Mouse (Mus musculus): ENCODE results near the gene Epp13.
"Not testable (repeated sequence)": the region's sequence is repeated elsewhere in the genome, so short reads cannot be mapped to it uniquely, and the experiment has no call there.

The Epp13 gene

DNA sequence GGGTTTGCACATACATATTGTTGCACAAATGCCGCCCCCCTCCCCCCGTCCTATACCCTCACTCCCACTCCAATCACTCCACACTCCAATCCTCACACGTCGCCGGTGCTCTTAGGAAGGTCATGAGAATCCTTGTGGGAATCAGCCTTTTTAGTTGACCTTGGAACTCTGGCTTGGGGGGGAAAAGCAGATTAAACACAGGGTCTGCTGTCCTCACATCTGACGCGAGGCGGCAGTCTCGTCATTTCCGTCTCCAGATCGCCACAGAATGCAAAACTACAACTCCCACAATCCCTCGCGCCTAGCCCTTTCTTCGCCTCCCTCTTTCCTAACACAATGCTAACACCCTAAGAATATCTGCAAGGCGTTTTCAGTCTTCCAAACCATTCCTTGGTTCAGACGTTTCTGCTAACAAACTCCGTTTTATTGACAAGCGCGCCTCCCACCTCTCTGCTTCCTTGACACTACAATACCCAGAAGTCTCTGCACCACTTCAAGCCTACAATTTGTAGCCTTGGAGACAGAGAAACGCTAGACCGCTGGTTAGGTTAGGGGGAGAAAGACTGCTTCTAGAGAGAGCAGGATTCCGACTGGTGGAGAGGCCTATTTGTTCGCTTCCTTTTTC is 31.1 kb downstream of the Epp13 start:
- in situ Hi-C loops (cut with MboI; ENCODE audit: unreplicated experiment in 2 of 2), result loop anchor here (5.0 to 10.0 kb wide), 6 partner anchors 41 to 1199 kb away; partner anchors contain the start of genes Zfp787 (in 2 of the 2) and Epn1 (in 1 of the 2)

DNA sequence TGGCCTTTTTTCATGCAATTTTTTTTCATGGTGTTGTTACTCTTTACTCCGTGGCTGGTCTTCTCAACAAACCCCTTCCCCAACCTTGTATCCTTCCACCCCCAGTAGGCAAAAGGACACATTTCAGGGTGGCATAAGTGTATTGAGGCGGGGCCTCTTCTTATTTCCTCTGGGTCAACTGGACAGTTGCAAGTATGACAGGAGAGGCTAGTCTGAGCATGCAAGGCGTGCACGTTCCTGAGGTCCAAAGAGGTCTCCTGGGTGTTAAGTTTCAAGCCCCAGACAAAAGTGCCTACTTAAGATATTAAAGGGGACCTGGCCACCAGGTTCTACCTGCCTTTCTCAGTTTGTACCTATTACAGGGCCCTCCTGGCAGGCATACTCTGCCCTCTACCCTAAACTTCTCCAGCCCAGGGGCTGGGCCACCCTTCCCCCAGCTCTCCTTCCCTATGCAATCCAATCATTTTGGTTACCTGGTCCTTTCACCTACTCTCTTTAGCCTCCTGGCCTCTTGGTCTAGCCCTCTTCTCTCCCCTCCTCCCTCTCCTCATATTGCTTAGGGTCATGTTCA is 32.0 kb downstream of the Epp13 start:
- in situ Hi-C loops (cut with MboI; ENCODE audit: unreplicated experiment in 2 of 2), result loop anchor here (5.0 to 10.0 kb wide), 6 partner anchors 42 to 1200 kb away; partner anchors contain the start of genes Zfp787 (in 2 of the 2) and Epn1 (in 1 of the 2)

DNA sequence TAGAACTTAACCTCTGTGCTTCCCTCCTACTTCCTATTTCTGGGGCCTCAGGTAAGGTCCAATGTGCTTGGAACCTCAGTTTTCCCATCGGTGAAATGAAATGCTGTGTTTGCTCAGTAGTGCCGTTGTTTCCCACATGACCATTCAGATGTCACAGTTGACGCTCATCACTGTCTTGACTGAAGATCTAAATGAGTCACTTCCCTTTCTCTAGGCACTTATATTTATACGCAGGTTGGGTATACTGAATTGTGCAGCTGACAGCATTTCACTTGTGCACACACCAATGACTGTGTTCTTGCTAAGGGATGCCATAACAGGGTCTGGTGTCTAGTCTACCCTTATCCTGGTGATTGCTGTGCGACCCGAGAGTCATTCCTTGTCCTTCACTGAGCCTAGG is 32.9 kb downstream of the Epp13 start:
- in situ Hi-C loops (cut with MboI; ENCODE audit: unreplicated experiment in 2 of 2), result loop anchor here (10.0 kb wide), 4 partner anchors 89 to 1201 kb away; partner anchors contain the start of genes Zfp787 (in 2 of the 2) and Epn1 (in 1 of the 2)

DNA sequence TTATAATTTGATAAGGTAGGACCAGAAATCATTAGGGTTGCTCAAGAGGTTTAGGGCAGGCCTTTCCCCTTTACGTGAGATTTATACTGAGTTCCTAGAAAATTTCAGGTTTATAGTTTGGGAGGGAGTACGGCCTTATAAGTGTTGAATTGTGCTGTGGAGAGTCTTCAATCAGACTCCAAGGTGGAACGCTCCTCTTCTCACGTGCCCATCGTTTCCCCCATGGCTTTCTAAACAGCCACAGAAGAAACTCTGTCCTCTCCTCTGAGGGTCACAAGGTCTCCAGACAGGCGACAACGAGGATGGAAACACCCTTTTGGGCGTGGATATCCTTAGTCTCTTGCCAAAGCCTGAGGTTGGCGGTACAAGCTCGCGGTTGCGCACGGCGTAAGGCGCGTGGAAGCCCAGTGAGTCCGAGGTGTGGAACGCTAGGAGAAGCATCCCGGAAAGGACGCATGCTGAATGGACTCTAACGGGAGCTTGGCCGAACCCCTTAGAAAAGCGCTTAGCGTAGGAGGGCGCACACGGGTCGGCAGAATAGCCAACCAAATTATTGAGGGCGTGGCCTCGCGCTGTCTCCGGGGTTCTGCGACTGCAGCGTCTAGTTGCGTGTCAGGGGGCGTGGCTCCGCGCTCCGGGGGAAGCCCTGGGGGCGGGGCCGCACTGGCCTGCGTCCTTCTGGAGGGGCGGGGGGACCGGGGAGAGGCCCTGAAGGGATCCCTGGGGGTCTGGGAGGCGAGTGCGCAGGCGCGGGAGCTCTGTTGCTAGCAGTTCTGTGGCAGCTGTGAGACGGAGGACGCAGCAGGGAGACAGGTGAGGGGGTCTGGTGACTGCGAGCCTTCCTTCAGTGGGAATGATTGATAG is 33.6 kb downstream of the Epp13 start, which contains the start of gene Zfp667:
Gene Zfp667 (plus strand): TSS at position 738 of the 864 bp plus-strand sequence.
- in situ Hi-C loops (cut with MboI; ENCODE audit: unreplicated experiment in 2 of 2), result loop anchor here (10.0 kb wide), 4 partner anchors 89 to 1201 kb away; partner anchors contain the start of genes Zfp787 (in 2 of the 2) and Epn1 (in 1 of the 2)

DNA sequence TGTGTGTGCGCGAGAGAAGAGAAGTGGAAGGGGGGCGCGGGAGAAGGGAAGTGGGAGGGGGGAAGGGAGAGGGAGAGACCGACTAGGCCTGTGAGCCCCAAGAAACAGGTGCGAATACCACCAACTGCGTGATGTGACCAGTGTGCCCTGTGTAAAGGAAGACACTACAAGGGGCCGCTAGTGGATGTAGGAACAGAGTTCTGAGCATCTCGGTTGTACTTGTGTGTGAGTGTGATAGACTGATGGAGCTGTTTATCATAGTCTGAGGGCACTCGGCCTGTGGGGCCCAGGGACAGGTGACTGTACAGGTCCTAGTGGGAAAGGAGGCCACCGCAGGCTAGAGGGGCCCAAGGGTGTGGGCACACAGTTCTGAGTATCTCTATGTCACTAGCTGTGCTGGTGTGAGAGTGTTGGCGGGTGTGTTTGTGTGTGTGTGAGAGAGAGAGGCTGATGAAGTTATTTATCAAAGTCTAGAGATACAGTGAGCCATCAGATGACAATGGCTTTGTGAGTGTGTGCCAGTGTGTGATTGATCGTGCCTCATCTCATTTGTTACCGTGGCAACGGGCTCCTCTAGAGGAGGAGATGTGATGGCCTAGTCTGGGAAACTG is 34.5 kb downstream of the Epp13 start:
- in situ Hi-C loops (cut with MboI; ENCODE audit: unreplicated experiment in 2 of 2), result loop anchor here (10.0 kb wide), 4 partner anchors 88 to 1202 kb away; partner anchors contain the start of genes Zfp787 (in 2 of the 2) and Epn1 (in 1 of the 2)

DNA sequence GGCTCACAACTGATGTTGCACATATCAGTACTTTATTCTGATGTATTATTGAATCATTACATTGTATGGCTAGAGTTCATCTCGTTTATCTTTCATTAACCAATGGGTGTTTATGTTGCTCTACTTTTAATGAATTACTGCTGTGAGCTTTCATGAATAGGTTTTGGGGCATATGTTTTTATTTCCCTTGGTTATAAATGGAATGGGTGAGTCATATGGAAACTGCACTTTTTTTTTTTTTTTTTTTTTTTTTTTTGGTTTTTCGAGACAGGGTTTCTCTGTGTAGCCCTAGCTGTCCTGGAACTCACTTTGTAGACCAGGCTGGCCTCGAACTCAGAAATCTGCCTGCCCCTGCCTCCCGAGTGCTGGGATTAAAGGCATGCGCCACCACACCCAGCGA is 38.6 kb downstream of the Epp13 start:
- in situ Hi-C loops (cut with MboI; ENCODE audit: unreplicated experiment in 2 of 2), result loop anchor here in 1 of 2 experiments (5.0 kb wide), 1 partner anchor 66 kb away; no protein-coding TSS in a partner anchor

DNA sequence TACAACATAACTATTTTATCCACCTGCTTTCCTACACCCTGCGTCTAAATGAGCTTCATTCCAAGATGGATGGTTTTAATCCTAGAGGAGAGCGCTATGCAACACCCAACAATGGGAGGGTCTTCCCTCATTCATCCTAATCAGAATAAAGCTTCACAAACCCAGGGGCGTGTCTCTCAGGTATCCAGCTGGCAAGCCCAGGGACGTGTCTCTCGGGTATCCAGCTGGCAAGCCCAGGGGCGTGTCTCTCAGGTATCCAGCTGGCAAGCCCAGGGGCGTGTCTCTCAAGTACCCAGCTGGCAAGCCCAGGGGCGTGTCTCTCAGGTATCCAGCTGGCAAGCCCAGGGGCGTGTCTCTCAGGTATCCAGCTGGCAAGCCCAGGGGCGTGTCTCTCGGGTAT is 48.3 kb downstream of the Epp13 start:
- in situ Hi-C loops (cut with MboI; ENCODE audit: unreplicated experiment in 2 of 2), result not testable (repeated sequence)

DNA sequence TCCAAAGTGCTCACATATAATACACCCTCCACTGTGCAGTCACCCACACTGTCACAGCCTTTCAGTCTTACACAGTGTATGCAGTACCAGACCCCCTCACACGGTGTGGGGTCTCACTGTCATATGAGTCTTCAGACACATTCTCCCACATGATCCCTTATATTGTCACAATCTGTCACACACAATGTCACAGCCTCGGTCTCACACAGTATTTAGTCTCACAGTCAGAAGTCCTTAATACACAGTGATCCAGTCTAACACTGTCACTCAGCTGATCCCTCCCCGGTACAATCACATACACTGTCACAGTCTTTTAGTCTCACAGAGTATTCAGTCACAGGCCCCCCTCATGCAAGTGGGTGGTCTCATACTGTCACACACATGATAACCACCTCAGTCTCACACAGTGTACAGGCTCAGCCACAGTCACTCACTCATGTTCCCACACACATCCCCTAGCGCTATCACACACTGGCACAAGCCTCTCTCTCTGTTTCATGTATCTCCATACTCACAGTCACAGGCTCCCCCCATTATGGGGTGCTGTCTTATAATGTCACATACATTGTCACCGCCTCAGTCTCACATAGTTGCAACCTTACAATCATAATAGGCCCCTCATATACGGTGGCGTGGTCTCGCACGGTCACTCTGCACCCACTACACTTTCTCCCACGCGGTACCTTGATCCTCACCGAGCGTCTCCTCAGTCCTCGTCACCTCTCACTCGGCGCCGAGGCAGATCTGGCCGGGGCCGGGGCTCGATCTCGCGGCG is 78.1 kb downstream of the Epp13 start:
- in situ Hi-C loops (cut with MboI; ENCODE audit: unreplicated experiment in 2 of 2), result no loop called here

DNA sequence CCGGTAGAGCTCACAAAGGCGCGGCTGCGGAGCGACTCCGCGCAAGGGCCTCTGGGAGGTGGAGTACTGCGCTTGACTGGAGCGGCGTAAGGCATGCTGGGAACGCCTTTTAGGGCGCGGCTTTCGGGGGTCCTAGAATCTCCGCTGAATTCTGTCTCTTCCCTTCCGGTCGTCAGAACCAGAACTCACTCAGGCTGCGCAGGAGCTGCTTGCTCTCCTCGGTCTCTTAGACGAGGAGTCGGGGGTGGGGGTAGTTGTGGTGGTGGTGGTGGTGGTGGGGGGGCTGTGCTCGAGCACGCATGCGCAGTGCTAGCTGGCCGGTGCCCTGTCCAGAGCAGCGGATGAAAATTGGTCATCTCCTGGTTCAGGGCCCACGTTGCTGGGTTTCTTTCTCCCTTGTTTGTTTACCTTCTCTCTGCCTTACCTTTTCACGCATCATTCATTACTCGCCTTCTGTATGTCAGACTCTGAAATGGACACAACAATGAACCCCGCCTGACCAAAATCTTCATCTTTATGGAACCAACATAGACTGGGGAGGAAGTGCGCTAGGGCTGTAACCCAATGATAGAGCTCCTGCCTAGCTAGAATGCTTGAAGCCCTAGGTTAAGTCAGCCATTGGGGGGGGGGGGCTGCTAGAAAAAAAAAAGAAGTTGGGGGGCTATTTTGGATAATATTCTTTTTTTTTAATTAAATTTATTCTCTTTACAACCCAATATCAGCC is 78.9 kb downstream of the Epp13 start, which contains the start of gene Zfp583:
Gene Zfp583 (minus strand): TSS at position 53 of the 724 bp plus-strand sequence.
- in situ Hi-C loops (cut with MboI; ENCODE audit: unreplicated experiment in 2 of 2), result no loop called here

Measured in v-Abl transformed pro-B cells (cell line).